Mouse (Mus musculus) brain, embryonic 14.5 days (tissue): ENCODE results near the gene Sirt5.

ENCODE experiments used
- CTCF ChIP-seq: fragments of 200-500 bp; IDR thresholded peaks from 2 replicates; pipeline ENCODE4 v1.5.1; 2012; ENCODE audit warnings: inconsistent platforms, mild to moderate bottlenecking, moderate library complexity, borderline replicate concordance; ENCODE audit not compliant: insufficient read depth, insufficient read length; ENCODE audit errors: extremely low read depth
- POLR2A ChIP-seq: fragments of 200-500 bp; IDR thresholded peaks from 2 replicates; pipeline ENCODE4 v1.6.1; 2012; ENCODE audit warnings: mild to moderate bottlenecking, inconsistent platforms, borderline replicate concordance; ENCODE audit not compliant: poor library complexity, insufficient read depth, insufficient read length, severe bottlenecking; ENCODE audit errors: extremely low read depth

DNA sequence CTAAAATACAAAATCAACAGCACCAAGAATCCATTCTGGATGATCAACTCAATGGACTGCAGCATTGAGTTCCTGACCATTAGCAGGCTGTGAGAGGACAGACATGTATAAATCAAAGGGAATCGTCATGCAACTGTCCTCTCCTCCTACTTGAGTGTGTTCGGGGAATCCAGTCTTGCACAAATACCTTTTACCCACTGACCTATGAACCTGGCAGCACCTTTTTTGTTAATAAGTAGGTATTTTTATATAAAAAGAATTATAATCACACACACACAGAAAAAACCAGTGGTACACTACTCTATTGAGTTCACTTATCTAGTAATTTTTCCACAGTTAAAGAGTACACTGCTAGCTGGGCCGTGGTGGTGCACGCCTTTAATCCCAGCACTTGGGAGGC lies 78.4 kb downstream of the Sirt5 start:
- TF ChIP-seq CTCF, result no peak
- TF ChIP-seq POLR2A, result no peak
